Mouse (Mus musculus) left cerebral cortex, postnatal 14 days (tissue): ENCODE measurements at regions not wholly inside any gene's neighbourhood (a gene's known extent, or its start where the extent isn't known, plus 50 kb on each side); places are given as distances from the start of the nearest gene placed in this dataset.

Experiments used
- DNase-seq, 2 experiments: peaks; one replicate each; pipeline ENCODE4 v3.0.0; 2021 to 2022; ENCODE audit warnings: low spot score in 2 of 2, mixed read lengths in 1 of 2
- intact Hi-C: fragments of 180-260 bp; cut with DNase I; formaldehyde crosslinking; loops from one replicate; pipeline ENCODE4 v1.15.1; 2025

GRCm38 (mm10) chr10:9569277-9569676 is 105.7 kb downstream of the Samd5 start:
- intact Hi-C loops, result no loop called here
- no peak for DNase-seq

GRCm38 (mm10) chr10:9557517-9558065 is 117.4 kb downstream of the Samd5 start:
- DNase-seq, result no peak
- intact Hi-C loops, result no loop called here

GRCm38 (mm10) chr10:9557092-9557491 is 117.9 kb downstream of the Samd5 start:
- DNase-seq, result peak in 1 of 2 experiments; percentile 38
- intact Hi-C loops, result no loop called here

- intact Hi-C loops, result no loop called here
- no peak for DNase-seq
These were observed 121.1 kb downstream of the Samd5 start for GRCm38 (mm10) chr10:9553946-9554345.

- intact Hi-C loops, result no loop called here
- peak in 1 of 2 experiments; percentile 11 for DNase-seq
These were observed 124.9 kb downstream of the Samd5 start for GRCm38 (mm10) chr10:9549913-9550709.

GRCm38 (mm10) chr10:9545807-9546206 is 129.2 kb downstream of the Samd5 start:
- DNase-seq, result no peak
- intact Hi-C loops, result no loop called here

DNA sequence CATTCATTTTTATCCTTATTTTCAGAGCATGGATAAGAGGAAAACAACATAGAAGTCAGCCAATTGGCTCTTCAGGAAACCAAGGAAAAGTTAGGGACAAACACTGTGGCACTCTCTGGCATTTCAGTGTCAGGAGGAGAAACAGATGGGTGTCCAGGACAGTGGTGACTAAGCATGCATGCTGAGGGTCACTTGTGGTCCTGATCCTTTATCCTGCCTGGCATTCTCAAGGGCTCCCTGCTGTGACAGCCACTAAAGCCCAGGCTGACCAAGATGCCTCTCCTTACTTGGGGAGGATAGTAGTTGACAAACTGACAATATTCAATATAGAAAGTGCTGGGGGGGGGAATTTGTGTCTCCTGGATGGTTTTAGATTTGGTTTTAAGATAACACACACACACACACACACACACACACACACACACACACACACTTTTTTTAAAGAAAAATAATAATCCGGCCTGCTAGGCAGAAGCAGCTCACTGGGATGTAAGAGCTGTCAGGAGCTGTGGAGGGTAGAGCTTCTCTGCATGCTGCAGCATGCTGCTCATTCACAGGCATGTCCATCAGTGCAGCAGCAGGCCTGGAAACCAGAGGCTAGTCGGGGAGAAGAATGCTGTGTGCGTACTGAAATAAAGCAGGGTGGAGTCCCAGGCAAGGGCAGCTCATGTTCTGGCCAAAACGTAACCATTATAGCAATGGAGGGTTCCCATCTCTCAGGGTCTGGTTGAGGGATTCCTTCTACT is 130.8 kb downstream of the Samd5 start:
- intact Hi-C loops, result no loop called here
- DNase-seq, result no peak

- no peak for DNase-seq
- intact Hi-C loops, result no loop called here
These were observed 133.4 kb downstream of the Samd5 start for GRCm38 (mm10) chr10:9541579-9541978.

DNA sequence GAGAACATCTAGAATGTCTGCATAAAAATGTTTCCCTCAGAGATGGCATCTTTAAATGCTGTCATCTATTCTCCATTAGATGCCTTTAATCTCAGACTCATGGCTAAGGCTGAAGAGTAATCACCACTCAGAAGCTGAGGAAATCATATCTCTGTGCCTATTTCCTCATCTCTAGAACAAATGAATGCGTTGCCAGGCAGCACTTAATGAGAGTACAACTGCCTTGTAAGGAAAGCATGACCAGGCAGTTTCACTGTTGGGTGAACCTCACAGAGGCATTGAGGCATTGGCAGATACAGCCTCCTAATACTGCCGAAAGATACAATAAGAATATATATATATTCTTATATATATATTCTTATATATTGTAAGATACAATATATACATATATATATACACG is 137.3 kb downstream of the Samd5 start:
- DNase-seq, result no peak
- intact Hi-C loops, result no loop called here

DNA sequence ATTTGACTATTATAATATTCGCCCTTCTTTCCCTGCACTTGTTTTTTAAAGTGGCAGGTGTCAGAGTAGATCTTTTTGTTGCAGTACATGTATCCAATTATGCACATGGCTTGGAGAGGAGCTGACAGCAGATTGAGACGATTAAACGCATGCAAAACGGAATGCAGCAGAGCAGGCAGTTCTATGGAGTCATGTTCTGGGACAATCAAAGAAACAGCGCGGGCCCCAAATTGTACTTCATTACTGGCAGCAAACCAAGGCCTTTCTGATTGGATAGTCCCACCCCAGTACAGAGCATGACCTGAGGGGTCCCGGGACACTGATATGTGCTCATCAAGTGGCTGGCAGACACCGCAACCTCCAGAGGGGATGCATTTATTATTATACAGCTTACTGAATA is 140.5 kb downstream of the Samd5 start:
- no peak for DNase-seq
- intact Hi-C loops, result no loop called here

- no peak for DNase-seq
- intact Hi-C loops, result no loop called here
These were observed 141.7 kb downstream of the Samd5 start for GRCm38 (mm10) chr10:9533283-9533682.

- no peak for DNase-seq
- intact Hi-C loops, result no loop called here
These were observed 143.1 kb downstream of the Samd5 start for GRCm38 (mm10) chr10:9531931-9532330.

DNA sequence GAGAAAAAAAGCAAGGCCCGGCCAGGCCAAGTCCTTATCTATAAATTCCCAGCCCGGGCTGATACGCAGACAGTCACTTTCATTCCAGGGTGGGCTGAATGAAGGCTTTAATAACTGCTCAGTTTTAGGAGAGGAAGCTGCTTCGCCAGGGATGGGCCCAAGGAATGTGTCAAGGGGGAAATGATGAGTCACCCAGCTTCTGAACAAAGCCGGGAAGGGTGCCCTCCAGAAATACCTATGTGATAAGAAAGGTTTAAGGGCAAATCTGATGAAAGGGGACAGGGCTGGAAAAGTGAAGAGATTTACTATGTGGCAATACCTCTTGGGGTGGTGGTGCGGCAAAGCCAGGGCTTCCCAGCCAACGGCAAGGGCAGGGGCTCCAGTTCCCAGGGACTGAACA is 145.6 kb downstream of the Samd5 start:
- intact Hi-C loops, result no loop called here
- no peak for DNase-seq

DNA sequence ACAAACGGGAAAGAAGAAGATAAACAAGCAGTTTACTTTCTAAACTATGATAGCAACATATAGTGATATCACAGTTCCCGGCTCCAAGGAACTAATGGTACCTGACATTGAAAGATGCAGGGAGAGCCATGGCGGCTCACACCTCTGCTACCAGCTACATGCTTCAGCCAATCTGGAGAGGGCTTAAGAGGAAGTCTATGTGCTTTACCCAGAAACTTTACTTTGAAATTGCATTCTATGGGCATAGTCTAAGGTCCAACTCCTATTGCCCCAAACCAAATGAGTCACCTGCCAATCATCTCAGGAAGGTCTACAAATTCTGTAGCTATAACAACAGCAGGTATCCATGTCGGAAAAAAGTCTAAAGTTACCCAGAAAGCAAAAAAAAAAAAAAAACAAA is 146.9 kb downstream of the Samd5 start:
- DNase-seq, result no peak
- intact Hi-C loops, result no loop called here

GRCm38 (mm10) chr10:9509764-9510390 is 165.1 kb downstream of the Samd5 start:
- intact Hi-C loops, result no loop called here
- no peak for DNase-seq

- no peak for DNase-seq
These were observed 165.8 kb downstream of the Samd5 start for GRCm38 (mm10) chr10:9509092-9509671.

DNA sequence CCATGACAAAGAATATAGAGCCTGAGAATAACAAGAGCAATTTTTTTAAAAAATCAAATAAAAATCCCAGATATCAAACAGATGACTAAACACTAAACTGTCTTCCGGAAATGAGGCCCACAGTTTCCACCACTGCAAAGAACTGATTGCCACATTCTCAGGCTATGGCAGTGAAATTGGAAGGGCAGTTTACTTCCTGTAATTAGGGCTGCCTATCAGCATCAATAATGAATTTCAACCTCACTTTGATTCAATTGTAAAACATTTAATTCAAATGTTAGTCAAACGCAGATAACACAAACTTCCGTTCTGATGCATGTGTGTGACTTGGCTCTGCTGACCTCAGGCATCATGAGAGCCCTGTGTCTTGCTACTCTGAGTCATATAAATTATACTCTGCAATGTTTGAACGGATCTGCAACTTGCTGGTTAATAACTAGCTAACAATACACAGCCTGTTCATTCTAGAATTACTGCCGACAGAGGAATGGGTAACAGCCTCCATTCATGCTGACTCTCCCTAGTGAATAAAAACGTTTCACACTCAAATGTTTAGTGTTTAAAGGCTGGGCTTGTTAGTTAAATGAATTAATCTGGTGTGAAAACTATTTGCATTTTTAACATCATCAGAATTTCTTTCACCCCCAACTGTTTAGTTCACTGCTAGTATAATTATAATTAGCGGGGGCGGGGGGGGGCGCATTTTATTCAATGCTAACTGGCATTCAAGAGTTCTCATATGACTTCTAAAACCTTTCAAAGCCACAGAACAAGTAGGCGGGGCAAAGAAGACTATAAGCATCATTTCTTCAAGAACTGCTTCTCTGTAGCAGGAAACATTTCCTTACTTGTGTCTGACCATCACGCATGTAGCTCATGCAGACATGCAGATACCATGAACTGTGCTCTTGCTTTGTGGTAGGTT is 171.2 kb downstream of the Samd5 start:
- intact Hi-C loops, result no loop called here
- no peak for DNase-seq

More at GRCm38 (mm10) chr10:9509092-9509671, 165.8 kb downstream of the Samd5 start:
- intact Hi-C loops, result no loop called here

GRCm38 (mm10) chr10:9498550-9498949 is 176.5 kb downstream of the Samd5 start:
- DNase-seq, result no peak
- intact Hi-C loops, result no loop called here

DNA sequence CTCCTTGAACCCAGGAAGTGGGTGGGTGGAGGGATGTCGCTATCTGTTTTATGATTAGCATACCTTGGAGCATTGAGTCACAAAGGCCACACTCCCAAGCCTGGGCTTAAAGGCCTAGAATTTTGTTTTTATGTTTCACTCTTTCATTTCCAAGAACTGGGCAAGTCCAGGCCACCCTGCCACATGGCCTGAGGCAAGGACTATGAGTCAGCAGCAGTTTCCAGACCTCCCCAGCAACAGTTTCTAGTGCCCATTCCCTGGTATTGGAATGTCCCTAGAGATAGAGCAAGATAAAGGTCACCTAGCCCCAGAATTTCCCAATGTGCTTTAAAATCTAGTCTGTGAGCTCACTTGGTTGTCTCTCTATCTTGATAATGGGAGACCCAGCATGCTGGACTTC is 178.0 kb downstream of the Samd5 start:
- intact Hi-C loops, result no loop called here
- DNase-seq, result no peak
